Mouse (Mus musculus): ENCODE data around the gene Ano9. TPM values are rescaled to one million over a fixed set of nuclear protein-coding genes. Genes with fewer than 3 reads are reported as not detected.

The Ano9 gene
- polyA plus RNA-seq, 2 experiments from 2014 or later = not detected

GRCm38 (mm10) chr7:141099911-141100691, 17.5 kb downstream of the Ano9 start, which contains the start of gene Sigirr:
Gene Sigirr (minus strand): TSS chr7:141100572.
- peak; percentile 57 for ATAC-seq

- peak; percentile 4 for ATAC-seq
Measured at GRCm38 (mm10) chr7:141097177-141097576, 20.4 kb downstream of the Ano9 start.

DNA sequence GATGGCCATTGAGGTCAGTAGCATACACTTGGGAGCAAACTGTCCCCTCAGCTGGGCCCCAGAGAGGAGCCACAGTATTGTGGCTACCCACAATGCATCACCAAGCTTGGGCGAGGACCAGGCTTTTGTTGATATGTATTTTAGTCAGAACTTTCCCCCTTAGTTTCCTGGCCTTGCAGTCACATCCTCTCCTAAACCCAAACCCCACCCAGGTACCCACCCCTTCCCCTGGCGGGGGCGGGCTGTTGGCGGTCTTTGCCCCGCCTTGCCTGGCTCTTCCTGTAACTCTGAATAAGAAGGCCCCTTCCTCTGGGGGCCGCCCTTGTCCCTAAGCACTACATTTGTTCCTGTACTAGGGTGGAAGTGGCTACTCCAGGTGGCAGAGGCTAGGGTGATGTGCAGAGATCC, 21.0 kb downstream of the Ano9 start:
- peak; percentile 76 for ATAC-seq

- ATAC-seq = peak; percentile 17
Measured at GRCm38 (mm10) chr7:141096021-141096420, 21.6 kb downstream of the Ano9 start.

- no peak for ATAC-seq
Measured at GRCm38 (mm10) chr7:141094487-141095205, 23.0 kb downstream of the Ano9 start.

GRCm38 (mm10) chr7:141093950-141094349, 23.7 kb downstream of the Ano9 start:
- ATAC-seq = no peak

DNA sequence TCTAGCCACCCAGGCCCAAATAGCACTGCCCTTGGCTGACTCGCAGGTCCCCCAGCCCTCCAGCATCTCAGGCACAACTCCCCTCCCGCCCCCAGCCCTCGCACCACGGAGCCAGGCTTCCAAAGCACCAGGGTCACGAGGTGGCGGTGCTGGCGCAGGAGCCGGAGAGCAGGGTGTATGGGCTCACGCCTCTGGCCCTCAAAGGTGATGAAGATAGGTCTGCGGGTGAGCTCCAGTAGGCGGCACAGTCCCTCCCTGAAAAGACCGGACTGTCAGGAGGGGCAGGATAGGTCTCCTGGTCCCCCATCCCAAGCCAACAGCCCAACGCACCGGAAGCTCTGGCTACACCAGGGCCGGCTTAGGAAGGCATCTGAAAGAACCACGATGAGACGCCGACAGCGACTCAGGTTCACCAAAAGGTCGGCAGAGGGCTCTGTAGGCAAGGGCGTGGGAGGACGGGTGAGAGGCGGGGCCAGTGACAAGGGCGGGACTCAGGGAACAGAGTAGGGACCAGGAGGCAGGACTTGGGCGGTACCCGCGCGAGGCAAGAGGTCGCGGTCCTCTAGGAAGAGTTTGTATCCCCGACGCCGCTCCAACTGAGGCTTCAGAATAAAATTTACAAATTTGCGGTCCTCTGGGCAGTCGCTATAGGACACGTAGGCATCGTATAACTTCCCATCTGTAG, 25.4 kb downstream of the Ano9 start:
- peak; percentile 65 for ATAC-seq

DNA sequence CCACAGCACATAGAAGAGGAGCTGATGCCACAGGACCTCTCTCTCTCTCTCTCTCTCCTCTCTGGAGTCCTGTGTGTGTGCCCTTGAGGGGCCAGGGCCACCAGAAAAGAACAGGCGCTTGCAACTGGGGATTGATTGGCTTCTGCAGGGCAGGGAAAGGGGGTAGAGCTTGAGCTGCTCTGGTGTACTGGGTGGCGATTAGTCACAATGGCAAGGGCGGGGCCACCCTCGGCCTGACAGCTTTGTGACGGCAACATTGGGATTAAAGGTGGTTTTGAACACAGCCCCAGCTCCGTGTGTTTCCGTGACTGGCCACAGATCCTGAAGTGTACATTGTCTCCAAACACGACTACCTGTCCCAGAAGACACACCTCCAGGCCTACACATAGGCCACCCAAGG, 27.4 kb downstream of the Ano9 start:
- no peak for ATAC-seq

- peak; percentile 25 for ATAC-seq
Measured at GRCm38 (mm10) chr7:141088473-141088872, 29.1 kb downstream of the Ano9 start.

GRCm38 (mm10) chr7:141087894-141088293, 29.7 kb downstream of the Ano9 start:
- ATAC-seq = peak; percentile 59

GRCm38 (mm10) chr7:141079481-141080449, 37.8 kb downstream of the Ano9 start:
- no peak for ATAC-seq

DNA sequence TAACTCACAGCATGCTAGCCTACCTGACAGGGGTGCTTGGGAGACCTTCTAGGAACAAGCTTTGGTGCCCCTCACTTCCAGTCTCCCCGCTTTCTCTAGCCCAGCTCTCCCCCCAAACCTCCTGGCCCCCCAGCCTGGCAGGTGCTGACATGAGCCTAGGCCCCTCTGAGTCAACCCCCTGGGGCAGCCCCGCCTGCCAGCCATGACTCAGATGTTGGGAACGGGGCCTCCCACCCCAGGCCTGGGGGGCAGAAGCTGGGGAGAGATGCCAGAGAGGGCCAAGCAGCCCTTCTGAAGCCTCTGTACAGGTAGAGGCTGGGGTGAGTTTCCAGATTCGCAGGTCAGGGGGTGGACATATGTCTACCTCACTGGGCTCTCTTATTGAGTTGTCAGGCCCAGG, 38.7 kb downstream of the Ano9 start:
- ATAC-seq = no peak

DNA sequence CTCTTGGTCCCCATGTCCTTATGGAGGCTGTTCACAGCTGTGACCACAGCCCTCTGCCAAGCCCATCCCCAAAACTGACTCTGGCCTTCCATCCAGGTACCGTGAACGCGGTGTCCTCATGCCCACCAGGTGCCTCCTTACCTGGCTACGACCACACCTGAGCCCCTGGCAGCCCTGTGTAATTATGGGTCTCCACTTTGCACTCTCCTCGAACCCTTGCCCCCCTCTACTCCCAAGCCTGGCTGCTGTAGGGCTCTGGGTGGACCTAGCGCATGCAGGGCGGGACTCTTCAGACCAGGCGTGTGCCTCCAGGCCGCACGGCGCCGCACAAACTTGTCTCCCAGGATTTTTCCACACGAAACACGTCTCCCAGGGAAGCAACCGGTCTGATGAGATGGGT, 39.8 kb downstream of the Ano9 start, which contains the start of gene Pkp3:
TSS of gene Pkp3 (plus strand) at position 378 of the 400 bp plus-strand sequence.
- ATAC-seq = no peak

- ATAC-seq = no peak
Measured at GRCm38 (mm10) chr7:141073782-141074181, 43.8 kb downstream of the Ano9 start.

GRCm38 (mm10) chr7:141072017-141072745, 45.4 kb downstream of the Ano9 start:
- peak; percentile 89 for ATAC-seq

DNA sequence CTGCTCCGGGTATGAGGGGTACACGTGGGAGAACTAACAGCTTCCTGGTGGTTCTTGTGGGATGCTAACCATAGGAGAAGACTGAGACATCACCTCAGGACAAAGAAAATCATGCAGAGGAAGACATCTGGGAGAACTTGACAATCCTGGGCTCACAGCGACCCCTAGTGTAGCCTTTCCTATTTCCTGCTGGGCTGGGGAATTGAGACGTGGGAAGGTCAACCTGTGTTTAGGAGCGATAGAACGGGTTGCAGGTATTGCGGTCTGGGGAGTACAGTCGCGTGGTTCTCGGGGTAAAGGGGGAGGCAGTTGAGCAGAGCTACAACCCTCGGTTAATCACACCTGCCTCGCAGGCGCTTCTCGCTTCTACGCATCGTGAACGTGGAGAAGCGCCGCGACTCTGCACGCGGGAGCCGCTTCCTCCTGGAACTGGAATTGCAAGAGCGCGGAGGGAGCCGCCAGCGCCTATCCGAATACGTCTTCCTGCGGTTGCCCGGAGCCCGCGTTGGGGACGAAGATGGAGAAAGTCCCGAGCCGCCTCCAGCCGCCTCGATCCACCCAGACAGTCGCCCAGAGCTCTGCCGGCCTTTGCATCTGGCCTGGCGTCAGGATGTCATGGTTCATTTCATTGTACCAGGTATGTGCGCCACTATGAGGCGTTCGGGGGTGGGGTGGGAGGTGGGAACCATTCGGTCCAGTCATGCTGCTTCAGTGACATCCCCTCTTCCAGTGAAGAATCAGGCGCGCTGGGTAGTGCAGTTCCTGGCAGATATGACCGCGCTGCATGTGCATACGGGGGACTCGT, 47.3 kb downstream of the Ano9 start:
- ATAC-seq = no peak

GRCm38 (mm10) chr7:141068351-141068750, 49.3 kb downstream of the Ano9 start:
- ATAC-seq = no peak

- no peak for ATAC-seq
Measured at GRCm38 (mm10) chr7:141064576-141064975, 53.0 kb downstream of the Ano9 start.

DNA sequence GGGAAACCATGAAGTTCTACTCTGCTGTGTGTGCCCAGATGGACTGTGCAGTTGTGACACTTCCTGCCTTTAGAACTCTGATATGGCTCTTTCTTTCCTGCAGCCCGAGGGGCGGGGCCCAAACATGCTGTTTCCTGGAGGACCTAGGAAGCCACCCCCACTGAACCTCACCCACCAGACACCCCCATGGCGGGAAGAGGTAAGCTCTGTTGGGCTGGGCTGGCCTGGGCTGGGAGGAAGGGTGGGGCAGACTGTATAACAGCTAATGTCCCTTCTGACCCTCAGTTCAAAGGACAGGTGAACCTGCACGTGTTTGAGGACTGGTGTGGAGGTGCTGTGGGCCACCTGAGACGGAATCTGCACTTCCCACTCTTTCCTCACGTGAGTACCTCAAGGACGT, 53.4 kb downstream of the Ano9 start:
- ATAC-seq = peak; percentile 69

- ATAC-seq = no peak
Measured at GRCm38 (mm10) chr7:141063353-141063752, 54.3 kb downstream of the Ano9 start.

All from CD4-positive, CD25-positive, alpha-beta regulatory T cell, adult 4 months (primary cell).